Mouse (Mus musculus) hematopoietic stem cell, adult 5-6 weeks (primary cell): Measurements from ENCODE around the gene Qrich2. TPM values are rescaled to one million over a fixed set of nuclear protein-coding genes. Genes with fewer than 3 reads are reported as not detected.

Source experiments
- ATAC-seq, 2 experiments: fragments of 125-278 bp in 1 of 2; replicated peaks in 1 of 2; 2 replicates each; pipeline ENCODE4 v1.8.0; 2016 to 2017; ENCODE audit warnings: inconsistent platforms in 2 of 2, mild to moderate bottlenecking in 2 of 2, moderate number of reproducible peaks in 2 of 2, low read depth in 1 of 2, moderate TSS enrichment in 1 of 2; ENCODE audit not compliant: low FRiP score in 2 of 2, poor library complexity in 2 of 2, severe bottlenecking in 2 of 2, insufficient read depth in 1 of 2, low TSS enrichment in 1 of 2
- total RNA-seq: library from RNA; stranded (forward); fragments of 172-1452, 232-1000 nt; gene quantifications from 2 replicates; pipeline ENCODE4 v1.2.3, GENCODE M21; 2017

Qrich2 gene
- total RNA-seq, 1 experiment from 2014 or later, result not detected

DNA sequence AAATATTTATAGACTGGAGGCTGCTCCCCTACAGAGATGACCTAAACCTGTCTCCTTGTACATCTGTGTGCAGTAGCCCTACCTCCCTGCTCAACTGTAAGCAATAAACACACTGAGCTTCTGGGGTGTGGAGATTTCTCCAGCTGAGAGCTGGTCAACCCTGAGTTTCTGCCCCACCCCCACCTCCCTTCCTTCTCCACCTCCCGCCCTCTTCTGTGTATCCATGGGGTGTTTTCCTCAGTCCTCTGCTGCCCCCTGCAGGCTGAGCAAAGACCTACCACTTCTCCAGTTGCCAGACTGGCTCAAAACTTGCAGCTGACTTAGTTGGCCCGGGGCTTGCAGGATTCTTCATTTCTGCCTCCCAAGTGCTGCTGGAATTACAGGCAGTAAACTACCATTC, 2.2 kb downstream of the Qrich2 start:
- peak; percentile 88 to 89 for ATAC-seq

DNA sequence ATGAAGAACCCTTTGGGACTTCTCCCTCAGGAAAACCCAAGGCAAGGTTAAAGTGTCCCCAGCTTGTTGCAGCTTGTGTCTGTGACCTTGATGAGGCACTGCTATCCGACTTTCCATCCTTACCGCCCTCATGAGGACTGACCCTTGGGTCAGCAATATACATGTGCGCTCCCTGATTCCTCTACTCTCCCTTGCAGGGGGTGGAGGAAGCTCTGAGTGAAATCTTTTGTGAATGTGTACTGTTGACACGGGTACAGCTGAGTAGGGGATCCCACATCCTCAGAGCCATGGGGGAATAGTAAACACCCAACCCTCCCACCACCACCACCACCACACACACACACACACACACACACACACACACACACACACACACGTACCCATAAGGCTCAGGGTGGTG, 2.7 kb downstream of the Qrich2 start:
- ATAC-seq, result no peak

DNA sequence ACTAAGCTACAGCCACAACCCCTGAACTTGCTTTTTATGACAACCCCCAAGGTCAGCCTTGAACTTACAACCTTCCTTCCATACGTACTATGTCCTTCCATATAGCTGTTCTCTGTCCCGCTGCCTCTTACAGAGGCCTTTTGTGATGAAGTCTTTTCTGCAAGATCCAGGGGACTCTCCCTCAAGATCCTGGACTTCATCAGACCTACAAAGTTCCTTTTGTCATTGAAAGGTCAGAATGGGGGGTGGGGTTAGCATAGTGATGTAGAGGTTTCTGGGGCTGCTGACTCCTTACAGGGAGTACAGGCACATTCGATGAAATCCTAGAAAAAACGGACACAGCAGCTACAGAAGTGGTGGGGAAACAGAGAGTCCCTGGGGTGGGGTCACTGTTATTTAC, 6.3 kb downstream of the Qrich2 start:
- no peak for ATAC-seq

DNA sequence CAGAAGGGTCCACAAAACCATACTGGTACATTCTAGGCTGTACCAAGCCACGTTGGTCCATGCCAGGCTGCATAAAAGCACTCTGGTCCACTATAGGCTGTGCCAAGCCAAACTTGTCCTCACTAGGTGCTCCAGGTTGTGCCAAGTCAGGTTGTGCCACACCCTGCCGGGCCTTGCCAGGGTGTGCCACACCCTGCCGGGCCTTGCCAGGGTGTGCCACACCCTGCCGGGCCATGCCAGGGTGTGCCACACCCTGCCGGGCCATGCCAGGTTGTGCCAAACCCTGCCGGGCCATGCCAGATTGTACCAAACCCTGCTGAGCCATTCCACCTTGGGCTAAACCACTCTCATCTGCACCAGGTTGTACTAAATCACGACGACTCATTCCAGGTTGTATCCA, 9.8 kb downstream of the Qrich2 start:
- ATAC-seq, result no peak

DNA sequence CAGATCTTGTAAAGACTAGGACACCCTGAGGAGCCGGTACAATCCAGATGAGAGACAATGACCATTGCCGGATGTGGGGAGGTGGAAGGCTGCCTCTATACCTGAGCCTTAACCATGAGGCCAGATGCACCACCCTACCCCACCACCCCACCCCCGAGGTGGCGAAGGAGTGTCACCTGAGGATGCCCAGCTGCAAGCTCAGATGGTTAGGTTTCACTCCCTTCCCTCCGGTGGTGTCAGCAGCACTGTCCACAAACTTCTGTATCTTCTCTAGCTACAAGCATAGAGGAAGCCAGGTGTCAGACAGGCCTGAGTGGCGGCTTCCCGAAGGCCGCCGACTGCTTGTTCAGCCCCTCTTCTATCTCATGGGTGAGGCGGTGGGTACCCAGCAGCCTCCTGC, 12.2 kb downstream of the Qrich2 start:
- ATAC-seq, result no peak

DNA sequence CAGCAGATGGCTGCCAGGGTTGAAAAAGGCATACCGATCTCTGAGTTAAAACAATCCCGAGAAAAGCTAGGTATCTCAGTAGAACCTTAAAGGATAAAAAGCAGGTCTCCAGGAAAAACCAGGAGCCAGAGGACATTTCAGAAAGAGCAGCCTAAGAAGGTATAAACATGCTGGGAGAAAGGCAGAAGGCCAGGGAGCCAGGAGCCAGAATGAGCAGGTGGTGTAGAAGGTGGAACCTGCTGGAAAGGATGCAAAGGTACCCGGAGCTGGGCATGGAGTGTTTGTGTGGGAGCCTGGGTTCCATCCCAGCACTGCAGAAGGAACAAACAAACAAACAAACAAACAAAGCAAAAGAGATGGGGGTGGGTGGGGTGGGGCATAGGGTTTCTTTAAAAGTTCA, 16.7 kb downstream of the Qrich2 start:
- no peak for ATAC-seq

DNA sequence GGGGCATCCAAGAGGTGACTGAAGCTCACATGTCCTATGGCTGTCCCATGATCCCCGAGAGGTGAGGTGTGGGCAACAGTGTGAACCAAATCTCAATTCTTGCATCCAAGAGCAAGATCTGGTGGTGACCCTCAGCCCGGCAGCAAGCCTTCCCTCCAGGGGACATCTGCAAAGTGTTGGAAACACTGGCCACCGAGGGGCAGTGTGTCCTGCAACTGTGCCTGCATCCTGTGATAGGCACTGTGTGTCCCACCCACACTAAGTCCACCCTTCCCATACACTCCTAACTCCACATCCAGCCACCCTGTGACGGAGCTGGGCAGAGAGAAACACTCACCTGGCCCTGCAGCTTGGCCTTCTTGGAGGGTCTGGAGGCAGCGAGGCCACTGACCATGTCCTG, 18.2 kb downstream of the Qrich2 start:
- no peak for ATAC-seq

DNA sequence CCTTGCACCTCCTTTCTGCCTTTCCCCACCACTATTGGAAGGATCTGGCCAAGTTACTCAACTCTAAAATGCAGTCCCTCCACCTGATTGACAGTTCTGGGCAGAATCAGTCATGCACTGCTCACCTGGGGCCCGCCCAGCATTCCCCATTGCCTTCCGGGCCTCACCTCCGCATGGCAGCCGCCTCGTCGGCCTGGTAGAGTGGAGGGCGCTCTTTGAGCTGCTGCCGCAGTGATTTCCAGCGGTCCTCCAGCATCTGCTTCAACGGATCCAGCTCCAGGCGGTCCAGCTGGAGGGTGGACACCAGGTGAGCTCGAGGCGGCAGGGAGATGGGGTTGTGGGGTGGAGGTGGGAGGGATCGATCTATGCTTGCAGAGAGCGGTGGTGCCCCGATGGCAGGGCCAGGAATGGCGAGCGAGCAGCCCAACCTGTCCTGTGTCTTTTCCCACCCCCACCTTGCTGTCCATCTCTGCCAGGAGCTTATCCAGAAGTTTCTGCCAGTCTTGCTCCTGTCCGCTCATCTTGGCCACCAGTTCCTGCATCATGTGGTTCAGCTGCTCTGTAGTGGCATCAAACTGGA, 19.6 kb downstream of the Qrich2 start:
- no peak for ATAC-seq

DNA sequence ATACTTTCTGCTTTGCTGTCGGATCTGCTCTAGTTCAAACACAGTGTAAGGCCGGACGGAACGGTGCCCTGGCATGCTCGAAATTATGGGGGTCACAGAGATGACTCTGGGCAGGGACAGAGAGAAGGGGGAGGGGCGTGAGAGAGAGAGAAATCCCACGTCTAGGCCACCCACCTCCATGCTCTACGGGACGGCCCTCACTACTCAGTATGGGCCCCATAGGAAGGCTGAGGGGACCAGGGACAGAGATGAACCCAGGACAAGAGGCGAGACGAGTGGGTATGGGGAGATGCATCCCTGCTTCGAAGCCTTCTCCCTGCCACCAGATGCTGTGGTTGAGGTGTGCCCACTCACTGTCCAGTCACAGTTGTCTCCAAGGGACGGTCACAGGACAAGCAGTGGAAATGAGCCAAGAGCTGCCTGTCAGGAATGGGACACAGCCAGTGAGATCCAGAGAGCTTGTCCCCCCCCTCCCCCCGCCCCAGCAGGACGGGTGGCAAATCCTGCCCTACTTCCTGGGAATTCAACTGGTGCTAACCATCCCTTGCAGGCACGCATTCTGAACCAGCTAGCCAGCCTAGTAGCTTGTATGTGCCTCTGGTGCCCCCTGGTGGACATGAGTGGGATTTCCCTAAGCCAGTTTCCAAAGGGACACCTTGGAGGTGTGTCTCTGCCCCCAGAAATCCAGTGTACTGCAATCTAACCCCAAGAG, 20.3 kb downstream of the Qrich2 start:
- peak; percentile 63 to 86; a peak in 3 of 4 replicates for ATAC-seq

DNA sequence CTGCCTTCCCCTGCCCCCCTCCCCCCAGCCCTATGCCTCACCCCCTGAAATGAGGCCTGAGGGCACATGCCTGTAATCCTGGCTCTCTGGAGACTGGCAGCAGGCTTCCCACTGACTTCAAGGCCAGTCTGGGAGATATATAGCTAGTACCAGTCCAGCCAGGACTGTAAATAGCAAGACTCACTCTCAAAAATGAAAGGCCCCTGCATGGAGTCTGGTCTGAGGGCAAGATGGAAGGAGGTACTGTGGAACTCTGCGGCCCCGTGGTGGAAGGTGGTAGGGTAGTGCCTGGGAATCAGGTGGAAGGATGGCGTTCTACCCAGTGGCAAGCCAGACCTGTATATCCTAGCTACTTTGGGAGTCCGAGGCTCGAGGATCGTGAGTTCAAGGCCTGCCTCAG, 22.1 kb downstream of the Qrich2 start:
- ATAC-seq, result no peak

DNA sequence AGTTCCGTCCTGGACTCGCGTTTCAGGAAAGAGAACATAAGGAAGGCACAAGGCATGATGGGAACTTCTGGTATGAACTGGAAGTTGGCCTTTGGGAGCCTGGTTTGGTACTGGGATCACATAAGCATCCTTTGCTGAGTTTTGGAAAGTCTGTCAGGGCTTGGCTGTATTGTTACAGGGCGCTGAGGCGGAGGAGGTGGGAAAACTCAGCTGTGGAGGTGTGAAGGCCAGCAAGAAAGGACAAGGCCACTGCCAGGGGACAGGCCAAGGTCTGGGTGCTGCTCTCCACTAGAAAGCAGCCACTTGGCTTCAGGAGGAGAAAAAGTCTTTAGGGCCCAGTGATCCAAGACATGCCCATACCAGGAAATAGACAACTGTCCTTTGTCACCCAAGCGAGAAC, 22.7 kb downstream of the Qrich2 start:
- no peak for ATAC-seq

DNA sequence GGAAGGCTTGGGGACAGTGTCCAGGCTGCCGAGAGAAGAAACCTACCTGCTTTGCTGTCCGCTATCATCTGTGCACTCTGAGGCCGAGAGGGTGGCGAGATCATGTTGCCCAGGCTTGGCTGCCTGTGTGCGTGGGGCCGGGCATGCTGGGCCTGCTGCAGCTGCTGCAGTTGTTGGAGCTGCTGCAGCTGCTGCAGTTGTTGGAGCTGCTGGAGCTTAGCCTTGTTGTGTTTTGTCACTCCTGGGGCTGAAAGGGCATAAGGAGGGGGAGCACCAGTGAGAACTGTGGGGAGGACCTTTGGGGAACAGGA, 23.2 kb downstream of the Qrich2 start:
- no peak for ATAC-seq

DNA sequence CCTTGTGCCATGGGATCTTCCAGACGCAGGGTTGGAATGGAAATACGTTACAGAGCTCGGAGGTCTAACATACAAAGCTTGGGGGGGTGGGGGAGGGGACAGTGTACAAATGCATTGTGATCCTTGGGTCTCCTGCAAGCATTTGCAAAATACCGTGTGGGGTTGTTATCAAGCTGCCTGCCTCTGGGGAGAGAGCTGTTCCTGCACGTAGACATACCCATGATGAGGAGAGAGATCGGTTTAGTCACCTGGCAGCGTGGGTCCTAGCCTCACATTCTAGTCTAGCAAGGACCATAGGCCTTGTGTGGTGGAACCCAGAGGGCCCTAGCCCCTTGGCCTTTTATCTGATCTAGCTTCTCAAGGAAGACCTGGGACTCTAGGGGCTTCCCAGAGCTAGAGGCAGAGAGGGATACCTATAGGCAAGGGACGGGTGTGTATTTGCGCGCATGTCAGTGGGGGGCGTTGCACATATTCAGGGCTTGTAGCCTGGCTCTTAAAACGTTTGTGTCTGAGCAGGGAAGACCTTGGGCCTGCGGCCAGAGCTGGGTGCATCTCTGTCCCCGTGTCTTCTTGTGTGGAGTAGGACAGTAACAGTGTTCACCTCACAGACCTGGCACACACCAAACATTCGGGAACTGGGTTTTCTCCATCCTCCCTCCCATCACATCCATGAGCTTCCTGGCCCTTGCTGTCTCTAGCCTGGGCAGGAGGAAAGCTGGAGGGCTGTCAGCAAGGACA, 23.7 kb downstream of the Qrich2 start:
- ATAC-seq, result no peak

DNA sequence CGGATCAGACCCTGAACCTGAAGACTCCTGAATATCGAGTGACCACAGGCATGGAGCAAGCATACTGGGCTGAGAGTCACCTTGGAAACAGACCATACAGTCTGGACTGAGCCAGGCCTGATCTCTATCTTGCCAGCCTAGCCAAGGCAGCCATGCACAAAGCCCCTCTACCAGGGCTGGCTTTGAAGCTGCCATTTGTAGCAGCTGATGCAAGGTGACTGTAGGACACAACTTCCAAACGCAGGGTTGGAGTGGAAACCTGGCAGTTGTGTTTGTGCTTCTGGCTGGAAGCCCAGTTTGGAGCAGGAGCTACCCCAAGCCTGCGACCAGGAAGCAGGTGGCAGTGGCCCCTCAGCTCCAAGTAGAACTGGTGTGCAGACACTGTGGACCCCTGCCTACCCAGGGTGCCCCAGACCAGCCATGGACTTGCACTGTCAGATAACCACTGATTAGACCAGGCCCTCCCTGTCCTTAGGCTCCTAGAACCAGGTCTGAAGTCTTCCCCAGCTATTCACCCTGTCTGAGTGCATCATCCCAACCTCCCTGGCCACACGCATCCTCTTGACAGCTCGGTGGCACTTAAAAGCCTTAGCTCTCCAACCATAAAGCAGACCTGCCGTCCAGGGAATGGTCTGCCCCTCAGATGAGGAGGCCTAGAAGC, 25.5 kb downstream of the Qrich2 start:
- no peak for ATAC-seq

DNA sequence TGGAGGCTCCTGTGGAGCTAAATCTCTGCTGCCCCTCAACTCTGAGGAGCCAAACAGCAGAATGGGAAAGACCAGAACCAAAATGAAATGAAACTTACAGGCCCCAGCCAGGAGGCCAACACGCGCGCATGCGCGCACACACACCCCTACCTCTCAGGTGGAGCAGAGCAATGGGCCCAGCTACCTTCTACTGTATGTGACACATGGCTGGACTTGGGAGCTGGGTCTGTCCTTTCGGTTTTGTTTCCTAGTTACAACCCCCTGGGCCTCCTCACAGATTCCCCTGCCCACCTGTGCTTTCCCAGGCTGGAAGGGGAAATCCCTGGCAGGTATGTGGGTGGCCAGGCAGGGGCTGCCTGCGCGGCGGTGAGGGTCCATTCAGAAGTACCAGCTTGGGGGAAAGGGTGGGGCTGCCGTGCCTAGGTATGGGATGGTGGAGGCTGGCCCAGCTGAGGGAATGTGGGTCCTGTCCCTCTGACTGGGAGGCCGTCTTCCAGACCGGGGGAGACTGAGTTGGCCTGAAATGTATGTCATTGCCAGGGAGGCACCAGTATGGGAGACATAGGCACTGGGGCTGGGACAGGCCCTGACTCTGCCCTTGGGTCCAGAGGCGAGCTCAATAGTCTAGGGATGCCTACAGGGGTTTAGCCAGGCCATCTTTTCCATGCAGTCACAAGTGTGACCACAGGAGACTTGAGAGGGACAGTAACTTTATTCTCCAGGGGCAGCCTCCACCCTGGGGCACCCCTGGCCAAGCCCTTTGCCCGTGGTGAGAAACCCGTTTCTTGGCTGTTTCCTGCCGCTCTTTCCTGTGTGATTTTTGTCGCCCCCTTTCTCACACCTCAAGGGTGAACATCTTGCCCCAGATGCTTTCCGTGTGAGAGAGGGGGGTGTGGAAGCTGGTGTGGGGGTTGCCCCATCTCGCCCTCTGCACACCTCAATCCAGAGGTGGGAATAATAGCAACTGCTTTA, 26.5 kb downstream of the Qrich2 start:
- no peak for ATAC-seq

DNA sequence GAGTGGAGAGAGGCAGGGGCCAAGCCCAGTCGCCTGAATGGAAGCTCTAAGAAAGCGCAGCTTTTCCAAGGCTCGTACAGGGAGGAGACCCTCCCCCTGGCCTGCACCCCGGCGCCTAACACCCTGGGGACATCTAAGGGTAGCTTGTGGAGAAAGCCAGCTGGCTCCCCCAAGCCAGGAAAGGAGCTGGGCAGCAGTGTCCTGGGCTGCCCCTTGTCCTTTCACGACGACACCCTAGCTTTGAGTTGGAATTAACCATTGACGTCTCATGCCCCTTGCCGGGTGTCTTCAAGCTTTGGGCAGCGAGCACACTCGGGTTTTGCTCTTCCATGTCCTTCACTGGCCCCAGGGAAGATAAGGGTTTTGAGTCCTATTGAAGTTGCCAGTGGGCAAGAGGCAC, 28.5 kb downstream of the Qrich2 start:
- no peak for ATAC-seq

DNA sequence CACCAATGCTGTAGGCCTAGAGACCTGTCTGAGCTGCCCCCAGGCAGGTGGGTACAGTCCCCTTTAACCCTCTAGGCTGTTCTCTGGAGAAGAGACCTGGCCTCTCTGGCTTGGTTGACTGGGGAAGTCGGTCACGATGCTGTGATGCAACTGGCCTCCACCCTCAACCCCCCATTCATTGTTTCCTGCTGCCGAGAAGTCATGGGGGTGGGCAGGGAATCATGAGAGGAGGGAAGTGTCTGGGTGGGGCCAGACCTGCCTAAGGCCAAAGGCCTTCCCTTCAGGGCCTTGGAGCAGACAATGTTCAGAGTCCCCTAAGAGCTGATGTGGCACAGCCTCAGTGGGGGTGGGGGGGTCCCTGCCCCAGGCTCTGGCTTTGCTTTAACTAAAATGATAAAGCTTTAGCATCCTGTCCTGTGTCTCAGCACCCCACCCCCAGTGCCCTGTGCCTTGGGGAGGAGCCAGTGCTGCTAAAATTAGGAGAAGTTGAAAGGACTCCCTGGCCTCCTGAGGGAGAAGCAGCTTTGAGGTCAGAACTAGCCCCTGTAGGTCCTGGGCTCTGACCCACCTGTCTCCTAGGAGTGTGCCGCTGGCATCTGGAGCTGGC, 29.2 kb downstream of the Qrich2 start:
- ATAC-seq, result peak; percentile 24 to 25; a peak in 2 of 4 replicates
